Mouse (Mus musculus): ENCODE data around the gene Tubgcp6. TPM values are rescaled to one million over a fixed set of nuclear protein-coding genes. Genes with fewer than 3 reads are reported as not detected.

The Tubgcp6 gene
- polyA plus RNA-seq, 1 experiment from 2014 or later, result 15.8 TPM

DNA sequence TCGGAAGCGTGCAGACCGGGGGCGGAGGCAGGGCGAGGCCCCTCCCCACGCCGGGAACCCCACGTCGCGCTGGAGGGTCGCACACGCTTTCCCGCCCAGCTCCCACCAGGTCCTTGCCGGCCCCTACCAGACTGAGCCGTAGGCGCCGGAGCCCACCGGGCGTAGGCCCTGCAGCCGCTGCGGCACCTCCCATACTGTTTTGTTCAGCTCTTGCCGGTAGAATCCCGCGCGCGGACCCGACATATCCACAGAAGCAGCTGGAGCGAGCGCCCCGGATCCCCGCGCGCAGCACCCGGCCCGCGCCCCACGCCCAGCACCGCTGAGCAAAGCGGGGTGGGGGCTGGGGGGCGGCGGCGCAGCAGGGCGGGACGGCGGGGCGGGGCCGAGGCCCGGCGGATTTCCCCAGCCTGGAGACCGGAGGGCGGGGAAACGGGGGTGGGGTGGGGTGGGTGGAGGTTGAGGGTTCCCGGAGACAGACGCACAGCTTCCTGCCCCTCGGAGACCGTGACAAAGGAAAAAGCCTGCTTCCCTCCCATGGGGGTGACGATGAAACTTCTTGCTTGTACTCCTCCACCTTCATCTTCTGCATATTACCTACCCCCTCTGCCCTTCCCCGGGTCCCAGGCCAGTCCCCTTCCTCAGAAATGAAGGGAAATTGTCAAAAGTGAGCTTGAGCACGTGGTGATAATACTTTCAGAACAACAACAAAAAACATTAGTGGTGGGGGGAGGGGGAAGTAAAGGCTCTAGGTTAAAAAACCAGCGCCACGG is 26.5 kb upstream of the Tubgcp6 start, which contains the start of gene Mapk11:
Gene Mapk11 (minus strand): TSS at position 358 of the 770 bp plus-strand sequence.
- Histone ChIP-seq H3K27me3 (no peaks in the 10 kb centered on the region), H3K27ac (replicated peaks) (peak within 1 kb of the TSS; percentile 91), H3K4me3 (peak within 1 kb of the TSS; percentile 67), H3K9me3 (no peaks in the 10 kb centered on the region), H3K36me3 (peaks cover 29% of the 10 kb centered on the region), H3K4me2 (peak within 1 kb of the TSS; percentile 77), H3K4me1 (replicated peaks) (peaks cover 54% of the 10 kb centered on the region), H3K9ac (peak within 1 kb of the TSS; percentile 84)
- 1% methylated on average over 60 of the region's 61 CpGs for WGBS
- peak; percentile 57 for ATAC-seq (ENCODE audit: low read depth)

DNA sequence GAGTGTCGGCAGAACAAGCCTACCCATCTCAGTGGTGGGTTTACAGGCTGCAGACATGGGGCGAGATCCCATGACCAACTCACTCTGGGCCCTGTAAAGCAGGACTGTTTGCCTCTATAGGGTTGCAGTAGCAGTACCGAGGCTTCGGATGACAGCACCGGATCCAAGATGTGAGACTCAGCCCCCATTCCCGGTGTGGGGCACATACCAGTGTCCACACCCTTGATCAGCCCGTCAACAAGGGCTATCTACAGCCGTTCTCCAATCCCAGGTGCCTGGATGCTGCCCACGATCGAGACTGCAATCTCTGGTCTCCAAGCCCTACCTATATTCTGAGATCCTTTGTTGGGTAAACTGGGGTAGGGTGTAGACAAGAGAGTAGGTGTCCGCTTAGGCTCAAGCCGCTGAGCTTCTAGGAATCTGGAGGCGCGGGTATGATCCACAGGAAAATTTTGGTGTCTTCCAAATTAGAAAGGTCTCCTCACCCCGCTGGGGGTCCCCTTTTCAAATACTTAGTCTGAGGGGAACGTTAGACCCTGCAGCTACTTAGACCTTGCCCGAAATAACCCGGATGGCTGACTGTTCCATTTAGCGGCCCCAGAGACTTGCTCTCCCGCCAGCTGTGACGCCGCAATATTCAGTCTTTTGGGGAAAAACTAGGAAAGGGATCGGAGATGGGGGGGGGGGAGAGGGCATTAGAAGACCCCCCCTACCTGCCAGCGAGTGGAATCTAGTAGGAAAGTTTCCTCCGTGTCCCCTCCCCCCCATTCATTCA is 25.8 kb upstream of the Tubgcp6 start:
- 0 out of 2 replicates have a peak, but pooled peaks have one; percentile 12 for ATAC-seq (ENCODE audit: low read depth)
- Histone ChIP-seq H3K9me3 (no peaks in the 10 kb centered on the region), H3K36me3 (peaks cover 28% of the 10 kb centered on the region), H3K4me1 (replicated peaks) (peaks cover 54% of the 10 kb centered on the region), H3K27me3 (no peaks in the 10 kb centered on the region), H3K4me3 (peak overlapping the region; percentile 67), H3K9ac (peak overlapping the region; percentile 84), H3K27ac (replicated peaks) (peak overlapping the region; percentile 91), H3K4me2 (peak overlapping the region; percentile 77)
- 5% methylated on average over 25 of the region's 25 CpGs for WGBS

DNA sequence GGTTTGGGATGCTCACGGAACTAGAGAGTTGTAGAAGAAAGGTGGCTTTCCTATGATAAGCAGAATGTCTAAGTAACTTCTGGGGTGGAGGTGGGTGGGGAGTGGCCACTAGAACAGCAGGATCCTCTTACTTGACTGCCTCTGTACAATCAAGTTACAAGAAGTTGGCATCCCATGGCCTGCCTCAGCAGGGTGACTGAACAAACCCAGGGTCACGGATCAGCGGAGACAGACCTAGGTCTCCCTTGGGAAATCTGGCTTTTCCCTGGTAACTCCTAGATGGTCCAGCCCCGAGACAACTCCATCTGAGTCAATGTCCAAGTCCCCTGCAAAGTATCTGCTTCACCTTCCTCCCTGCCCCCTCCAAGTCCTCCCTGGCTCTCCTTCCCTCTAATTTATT is 25.0 kb upstream of the Tubgcp6 start:
- Histone ChIP-seq H3K27ac (replicated peaks) (peak overlapping the region; percentile 91; the same call in 1 of the 2 replicates), H3K36me3 (peaks cover 31% of the 10 kb centered on the region), H3K4me2 (peak overlapping the region; percentile 77), H3K9ac (peak overlapping the region; percentile 84), H3K4me3 (peak overlapping the region; percentile 67), H3K4me1 (replicated peaks) (peaks cover 53% of the 10 kb centered on the region), H3K9me3 (no peaks in the 10 kb centered on the region), H3K27me3 (no peaks in the 10 kb centered on the region)
- ATAC-seq (ENCODE audit: low read depth), result no peak
- 42% methylated on average over 4 of the region's 4 CpGs for WGBS

DNA sequence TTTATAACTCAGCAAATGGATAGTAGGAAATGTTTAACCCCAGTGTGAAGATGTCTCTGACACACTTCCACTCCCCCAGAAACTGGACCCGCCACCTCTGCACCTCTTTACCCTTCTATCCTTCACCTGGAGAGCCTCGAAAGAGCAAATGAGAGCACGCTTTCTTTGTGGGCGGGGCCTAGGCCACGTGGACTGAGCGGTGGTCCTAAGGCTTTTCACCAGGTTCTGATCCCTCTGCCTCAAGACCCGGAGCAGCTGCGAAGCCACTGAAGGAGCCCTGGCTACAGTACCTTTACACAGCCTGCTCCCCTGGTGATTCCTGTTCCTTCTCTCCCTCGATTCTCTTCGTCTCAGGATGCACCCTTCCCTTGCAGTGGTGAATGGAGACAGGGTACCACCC is 24.5 kb upstream of the Tubgcp6 start:
- Histone ChIP-seq H3K4me3 (peak overlapping the region; percentile 67), H3K27ac (replicated peaks) (0 out of 2 replicates have a peak overlapping the region, but pooled peaks have one; percentile 28), H3K36me3 (peaks cover 35% of the 10 kb centered on the region), H3K9ac (peak overlapping the region; percentile 84), H3K4me2 (peak overlapping the region; percentile 77), H3K4me1 (replicated peaks) (peaks cover 49% of the 10 kb centered on the region), H3K27me3 (no peaks in the 10 kb centered on the region), H3K9me3 (no peaks in the 10 kb centered on the region)
- 22% methylated on average over 10 of the region's 10 CpGs for WGBS
- no peak for ATAC-seq (ENCODE audit: low read depth)

DNA sequence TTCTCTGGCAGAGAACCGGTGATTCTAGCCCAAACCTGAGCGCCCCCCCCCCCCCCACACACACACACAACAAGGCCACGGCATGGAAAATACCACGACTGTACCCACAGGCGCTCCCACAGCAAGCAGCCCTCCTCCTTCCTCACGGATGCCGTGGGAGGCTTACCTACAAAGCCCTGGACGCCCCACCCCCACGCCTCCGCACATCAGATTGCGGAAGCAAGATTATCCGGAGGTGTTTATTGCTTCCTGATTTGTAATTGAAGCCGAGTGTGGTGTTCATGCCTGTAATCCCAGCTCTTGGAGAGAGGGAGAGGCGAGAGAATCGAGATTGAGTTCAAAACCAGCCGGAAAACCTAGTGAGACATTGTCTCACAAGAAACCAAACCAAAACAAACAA is 24.1 kb upstream of the Tubgcp6 start:
- Histone ChIP-seq H3K4me1 (replicated peaks) (peaks cover 45% of the 10 kb centered on the region), H3K27me3 (no peaks in the 10 kb centered on the region), H3K4me3 (peak overlapping the region; percentile 67), H3K27ac (replicated peaks) (peak overlapping the region; percentile 81), H3K9ac (peak overlapping the region; percentile 84), H3K4me2 (peak overlapping the region; percentile 77), H3K9me3 (no peaks in the 10 kb centered on the region), H3K36me3 (peaks cover 36% of the 10 kb centered on the region)
- 15% methylated on average over 15 of the region's 16 CpGs for WGBS
- no peak for ATAC-seq (ENCODE audit: low read depth)

DNA sequence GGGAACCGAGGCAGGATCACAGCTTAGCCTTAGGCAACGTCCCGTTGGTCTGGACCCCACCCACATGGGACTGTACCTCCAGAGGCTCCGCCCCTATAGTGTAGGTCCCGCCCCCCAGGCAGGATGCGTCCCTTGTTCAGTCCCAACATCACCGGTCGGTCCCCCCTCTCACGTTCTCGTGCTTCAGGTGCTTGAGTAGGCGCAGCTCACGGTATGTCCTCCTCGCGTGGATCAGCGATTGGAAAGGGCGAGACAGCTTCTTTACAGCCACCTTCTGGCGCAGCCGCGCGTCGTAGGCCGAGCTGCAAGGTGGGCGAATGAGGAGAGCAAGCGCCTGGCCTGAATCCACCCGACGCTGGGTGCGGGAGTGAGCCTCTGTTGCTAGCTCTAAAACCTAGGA is 23.6 kb upstream of the Tubgcp6 start:
- H3K4me1 ChIP-seq (replicated peaks), result peaks cover 42% of the 10 kb centered on the region
- peak overlapping the region; percentile 67 for H3K4me3 ChIP-seq
- H3K4me2 ChIP-seq, result peak overlapping the region; percentile 77
- H3K27ac ChIP-seq (replicated peaks), result peak overlapping the region; percentile 81
- H3K36me3 ChIP-seq, result peaks cover 36% of the 10 kb centered on the region
- peak; percentile 33; the same call in 1 of the 2 replicates for ATAC-seq (ENCODE audit: low read depth)
- no peaks in the 10 kb centered on the region for H3K27me3 ChIP-seq
- H3K9me3 ChIP-seq, result no peaks in the 10 kb centered on the region
- peak overlapping the region; percentile 84 for H3K9ac ChIP-seq
- WGBS, result under 1% methylated on average over 27 of the region's 27 CpGs

DNA sequence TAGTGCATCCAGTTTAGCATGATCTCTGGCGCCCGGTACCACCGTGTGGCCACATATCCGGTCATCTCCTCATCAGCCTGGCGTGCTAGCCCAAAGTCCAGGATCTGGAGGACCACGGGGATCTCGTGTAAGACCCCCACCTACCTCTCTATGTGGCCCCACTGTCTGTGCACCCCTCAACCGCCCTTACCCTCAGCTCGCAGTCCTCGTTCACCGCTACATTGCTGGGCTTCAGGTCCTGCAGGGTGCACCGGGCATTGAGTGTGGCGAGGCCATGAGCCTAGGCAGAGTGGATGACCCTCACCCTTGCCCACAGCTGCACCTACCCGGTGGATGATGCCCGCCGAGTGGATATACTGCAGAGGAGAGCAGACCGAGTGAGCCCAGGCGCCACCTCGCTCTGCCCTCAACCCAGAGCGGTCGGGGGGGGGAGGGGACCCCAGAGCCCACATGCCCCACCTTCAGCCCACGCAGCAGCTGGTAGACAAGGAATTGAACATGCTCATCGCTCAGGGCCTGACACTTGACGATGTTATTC is 23.0 kb upstream of the Tubgcp6 start:
- H3K27ac ChIP-seq (replicated peaks), result no peak overlapping the region
- H3K27me3 ChIP-seq, result peaks cover 5% of the 10 kb centered on the region; the same call in 1 of the 2 replicates
- 79% methylated on average over 24 of the region's 24 CpGs for WGBS
- H3K36me3 ChIP-seq, result peaks cover 36% of the 10 kb centered on the region
- peak overlapping the region; percentile 67 for H3K4me3 ChIP-seq
- peak overlapping the region; percentile 84 for H3K9ac ChIP-seq
- H3K4me1 ChIP-seq (replicated peaks), result peaks cover 45% of the 10 kb centered on the region
- no peak for ATAC-seq (ENCODE audit: low read depth)
- peak overlapping the region; percentile 77 for H3K4me2 ChIP-seq
- no peaks in the 10 kb centered on the region for H3K9me3 ChIP-seq

DNA sequence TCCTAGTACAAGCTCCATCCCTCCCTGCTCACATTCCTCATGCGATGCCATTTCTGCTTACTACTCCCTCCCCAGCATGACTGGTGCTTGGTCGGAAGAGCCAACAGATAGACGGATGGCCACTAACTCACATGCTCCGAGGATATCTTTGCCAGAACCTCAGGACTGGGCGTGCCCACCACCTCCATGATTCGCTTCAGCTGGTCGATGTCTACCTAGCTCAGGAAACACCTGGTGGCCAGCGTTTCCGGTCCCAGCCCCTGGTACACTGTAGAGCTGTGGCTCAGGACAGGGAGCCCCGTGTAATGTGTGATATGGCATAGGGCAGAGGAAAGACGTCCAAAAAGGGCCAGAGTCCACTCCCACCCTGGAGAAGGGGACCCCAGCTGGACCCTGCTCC is 22.1 kb upstream of the Tubgcp6 start:
- peaks cover 14% of the 10 kb centered on the region for H3K27me3 ChIP-seq
- no peaks in the 10 kb centered on the region for H3K9me3 ChIP-seq
- H3K4me2 ChIP-seq, result no peak overlapping the region
- 94% methylated on average over 11 of the region's 11 CpGs for WGBS
- peaks cover 47% of the 10 kb centered on the region for H3K4me1 ChIP-seq (replicated peaks)
- H3K4me3 ChIP-seq, result no peak overlapping the region
- H3K27ac ChIP-seq (replicated peaks), result no peak overlapping the region
- no peak overlapping the region for H3K9ac ChIP-seq
- no peak for ATAC-seq (ENCODE audit: low read depth)
- peaks cover 36% of the 10 kb centered on the region for H3K36me3 ChIP-seq

DNA sequence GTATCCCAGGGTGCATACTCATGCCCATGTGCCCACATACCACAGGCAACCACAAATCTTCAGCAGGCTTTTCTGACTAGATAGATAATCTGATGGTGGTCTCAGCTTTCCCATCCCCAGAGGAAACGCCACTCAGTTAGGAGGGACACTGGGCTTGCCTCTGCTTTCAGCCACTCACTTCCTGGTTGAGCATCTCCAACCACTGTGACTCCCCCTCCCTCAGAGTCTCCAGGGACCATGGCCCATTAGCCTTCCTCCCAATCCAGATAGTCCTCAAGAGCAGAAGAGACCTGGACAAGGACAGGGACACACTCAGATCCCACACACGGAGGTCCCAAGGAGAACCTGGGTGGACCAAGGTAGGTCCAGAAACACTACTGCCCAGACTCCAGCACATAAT is 20.2 kb upstream of the Tubgcp6 start:
- Histone ChIP-seq H3K4me1 (replicated peaks) (peaks cover 41% of the 10 kb centered on the region), H3K4me2 (no peak overlapping the region)
- WGBS, result 88% methylated on average over 2 of the region's 2 CpGs

DNA sequence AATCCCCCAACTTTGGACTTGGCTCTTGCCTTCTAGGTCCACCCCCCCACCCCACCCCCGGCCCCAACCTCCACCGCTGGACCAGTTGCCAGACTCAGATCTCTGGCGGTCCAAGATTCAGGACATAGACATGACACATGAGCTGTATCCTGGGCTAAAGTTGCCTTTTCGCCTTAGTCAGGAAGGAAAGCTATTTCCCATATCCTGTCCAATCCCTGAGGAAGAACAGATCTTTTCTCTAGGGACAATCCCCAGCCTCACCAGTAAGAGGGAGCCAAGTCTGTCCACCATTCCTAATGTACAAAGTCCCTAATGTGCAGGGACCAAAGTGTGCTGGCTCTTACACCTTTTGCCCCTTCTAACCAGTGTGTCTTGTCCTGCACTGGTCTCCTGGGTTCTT is 19.0 kb upstream of the Tubgcp6 start:
- peaks cover 36% of the 10 kb centered on the region for H3K36me3 ChIP-seq
- no peak for ATAC-seq (ENCODE audit: low read depth)
- H3K27me3 ChIP-seq, result peaks cover 27% of the 10 kb centered on the region

More for the DNA sequence above, 20.2 kb upstream of the Tubgcp6 start:
- no peak overlapping the region for H3K27ac ChIP-seq (replicated peaks)
- peaks cover 36% of the 10 kb centered on the region for H3K36me3 ChIP-seq
- no peak overlapping the region for H3K4me3 ChIP-seq
- ATAC-seq (ENCODE audit: low read depth), result no peak
- no peak overlapping the region for H3K9ac ChIP-seq
- peaks cover 27% of the 10 kb centered on the region for H3K27me3 ChIP-seq
- H3K9me3 ChIP-seq, result no peaks in the 10 kb centered on the region

DNA sequence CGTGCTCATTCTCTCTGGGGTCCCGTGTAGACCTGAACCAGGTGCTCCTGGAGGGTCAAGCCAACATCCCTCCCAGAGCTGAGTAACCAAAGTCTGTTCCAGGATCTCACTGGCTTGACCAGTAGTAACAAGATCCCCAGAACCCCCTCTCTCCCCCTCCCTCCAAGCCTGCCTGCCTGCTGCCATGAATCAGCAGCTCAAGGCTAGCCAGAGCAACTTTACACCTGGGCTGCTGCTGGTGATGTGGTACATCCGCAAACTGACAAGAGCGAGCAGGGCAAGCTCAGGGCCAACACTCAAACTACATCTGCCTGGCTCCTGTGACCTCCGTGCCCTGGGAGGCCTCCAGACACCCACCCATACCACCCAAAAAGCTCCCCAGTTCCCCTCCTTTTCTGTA is 18.5 kb upstream of the Tubgcp6 start:
- H3K4me3 ChIP-seq, result no peak overlapping the region
- H3K9me3 ChIP-seq, result no peaks in the 10 kb centered on the region
- ATAC-seq (ENCODE audit: low read depth), result no peak
- no peak overlapping the region for H3K27ac ChIP-seq (replicated peaks)
- no peak overlapping the region for H3K4me2 ChIP-seq
- 24% methylated on average over 5 of the region's 5 CpGs for WGBS
- peaks cover 27% of the 10 kb centered on the region for H3K27me3 ChIP-seq
- peaks cover 36% of the 10 kb centered on the region for H3K36me3 ChIP-seq
- H3K4me1 ChIP-seq (replicated peaks), result peaks cover 27% of the 10 kb centered on the region
- no peak overlapping the region for H3K9ac ChIP-seq

More for the DNA sequence above, 19.0 kb upstream of the Tubgcp6 start:
- H3K4me2 ChIP-seq, result no peak overlapping the region
- H3K9me3 ChIP-seq, result no peaks in the 10 kb centered on the region
- H3K27ac ChIP-seq (replicated peaks), result no peak overlapping the region
- peaks cover 32% of the 10 kb centered on the region for H3K4me1 ChIP-seq (replicated peaks)
- 70% methylated on average over 4 of the region's 4 CpGs for WGBS
- H3K4me3 ChIP-seq, result no peak overlapping the region
- H3K9ac ChIP-seq, result no peak overlapping the region

Measured in neural tube, embryonic 13.5 days (tissue).